Mouse (Mus musculus) kidney, postnatal 36 days (tissue): ENCODE results near the gene Aldh4a1.

Source experiments
- DNase-seq, 2 experiments: peaks; one replicate each; pipeline ENCODE4 v3.0.0; 2021 to 2022; ENCODE audit warnings: mixed read lengths in 2 of 2

Aldh4a1 gene

GRCm38 (mm10) chr4:139590446-139590845 is 32.2 kb upstream of the Aldh4a1 start:
- DNase-seq, result no peak

- no peak for DNase-seq
Observed at GRCm38 (mm10) chr4:139592895-139593294, 29.8 kb upstream of the Aldh4a1 start.

GRCm38 (mm10) chr4:139593383-139593782 is 29.3 kb upstream of the Aldh4a1 start:
- no peak for DNase-seq

GRCm38 (mm10) chr4:139594062-139594461 is 28.6 kb upstream of the Aldh4a1 start:
- DNase-seq, result peak; percentile 30 to 41

GRCm38 (mm10) chr4:139596715-139597114 is 26.0 kb upstream of the Aldh4a1 start:
- no peak for DNase-seq

GRCm38 (mm10) chr4:139597286-139598284 is 25.1 kb upstream of the Aldh4a1 start:
- no peak for DNase-seq

GRCm38 (mm10) chr4:139598356-139598755 is 24.3 kb upstream of the Aldh4a1 start:
- no peak for DNase-seq

GRCm38 (mm10) chr4:139598950-139599518 is 23.6 kb upstream of the Aldh4a1 start:
- peak; percentile 94 to 95 for DNase-seq

- DNase-seq, result no peak
Observed at GRCm38 (mm10) chr4:139601519-139602356, 20.9 kb upstream of the Aldh4a1 start.

GRCm38 (mm10) chr4:139602357-139603244 is 20.1 kb upstream of the Aldh4a1 start, which contains the start of gene Gm21969:
Gene Gm21969, plus strand, starts transcription at chr4:139603186.
- DNase-seq, result peak in 1 of 2 experiments; percentile 81

GRCm38 (mm10) chr4:139605216-139605615 is 17.4 kb upstream of the Aldh4a1 start:
- no peak for DNase-seq

GRCm38 (mm10) chr4:139606732-139607131 is 15.9 kb upstream of the Aldh4a1 start:
- DNase-seq, result no peak

- no peak for DNase-seq
Observed at GRCm38 (mm10) chr4:139608975-139609374, 13.7 kb upstream of the Aldh4a1 start.

GRCm38 (mm10) chr4:139610954-139611353 is 11.7 kb upstream of the Aldh4a1 start:
- no peak for DNase-seq

GRCm38 (mm10) chr4:139611542-139611953 is 11.1 kb upstream of the Aldh4a1 start:
- peak; percentile 66 to 91 for DNase-seq

- DNase-seq, result no peak
Observed at GRCm38 (mm10) chr4:139614524-139615260, 8.0 kb upstream of the Aldh4a1 start.

GRCm38 (mm10) chr4:139616276-139617000 is 6.2 kb upstream of the Aldh4a1 start:
- peak; percentile 72 to 77 for DNase-seq

GRCm38 (mm10) chr4:139617001-139617364 is 5.7 kb upstream of the Aldh4a1 start:
- DNase-seq, result peak in 1 of 2 experiments; percentile 49

- DNase-seq, result no peak
Observed at GRCm38 (mm10) chr4:139619765-139620164, 2.9 kb upstream of the Aldh4a1 start.

- DNase-seq, result peak; percentile 36 to 47
Observed at GRCm38 (mm10) chr4:139623434-139624115, 909 bp downstream of the Aldh4a1 start.
